Mouse (Mus musculus) B cell, adult 2 months (primary cell): ENCODE data around the gene Elf4.

ENCODE experiments used
- DNase-seq, 2 experiments: peaks; one replicate each; pipeline ENCODE4 v3.0.0; 2022

Elf4 gene

GRCm38 (mm10) chrX:48462754-48463507, at the start of gene Elf4:
Gene Elf4, minus strand, starts transcription at chrX:48463132.
- DNase-seq: peak; percentile 76 to 79

- DNase-seq: no peak
These were observed 30.8 kb upstream of the Elf4 start for GRCm38 (mm10) chrX:48493763-48494162.

- no peak for DNase-seq
These were observed 18.8 kb upstream of the Elf4 start for GRCm38 (mm10) chrX:48481687-48482086.

- DNase-seq: no peak
These were observed 18.2 kb upstream of the Elf4 start for GRCm38 (mm10) chrX:48481095-48481494.

- DNase-seq: no peak
These were observed 4.5 kb upstream of the Elf4 start for GRCm38 (mm10) chrX:48467355-48467946.

- DNase-seq: no peak
These were observed 3.2 kb upstream of the Elf4 start for GRCm38 (mm10) chrX:48466174-48466573.

GRCm38 (mm10) chrX:48464436-48464835, 1.5 kb upstream of the Elf4 start:
- no peak for DNase-seq

GRCm38 (mm10) chrX:48463636-48464035, 704 bp upstream of the Elf4 start:
- no peak for DNase-seq

- no peak for DNase-seq
These were observed 635 bp downstream of the Elf4 start for GRCm38 (mm10) chrX:48462297-48462696.

GRCm38 (mm10) chrX:48461006-48461405, 1.9 kb downstream of the Elf4 start:
- DNase-seq: no peak

- DNase-seq: no peak
These were observed 2.4 kb downstream of the Elf4 start for GRCm38 (mm10) chrX:48460496-48460895.

GRCm38 (mm10) chrX:48456956-48457355, 6.0 kb downstream of the Elf4 start:
- no peak for DNase-seq

GRCm38 (mm10) chrX:48455018-48455417, 7.9 kb downstream of the Elf4 start:
- peak in 1 of 2 experiments; percentile 19 for DNase-seq

- DNase-seq: no peak
These were observed 8.4 kb downstream of the Elf4 start for GRCm38 (mm10) chrX:48454495-48454878.

GRCm38 (mm10) chrX:48453736-48454494, 9.0 kb downstream of the Elf4 start:
- DNase-seq: peak; percentile 74 to 76

- peak in 1 of 2 experiments; percentile 50 for DNase-seq
These were observed 9.8 kb downstream of the Elf4 start for GRCm38 (mm10) chrX:48452931-48453673.

- DNase-seq: peak in 1 of 2 experiments; percentile 30
These were observed 10.6 kb downstream of the Elf4 start for GRCm38 (mm10) chrX:48452231-48452890.

- DNase-seq: no peak
These were observed 13.3 kb downstream of the Elf4 start for GRCm38 (mm10) chrX:48449646-48450045.

- no peak for DNase-seq
These were observed 18.3 kb downstream of the Elf4 start for GRCm38 (mm10) chrX:48444677-48445076.

- no peak for DNase-seq
These were observed 21.0 kb downstream of the Elf4 start for GRCm38 (mm10) chrX:48441954-48442353.

GRCm38 (mm10) chrX:48441548-48441947, 21.4 kb downstream of the Elf4 start:
- DNase-seq: no peak

- no peak for DNase-seq
These were observed 23.9 kb downstream of the Elf4 start for GRCm38 (mm10) chrX:48439036-48439435.
